15 mouse cellular contexts compared by ENCODE assay signal in genomic region chr1:132281523-132282176, GRCm38 (mm10). TPM values are rescaled to one million over a fixed set of nuclear protein-coding genes. Genes with fewer than 3 reads are reported as not detected.
DNase-seq lines count a peak whose midpoint lies in the region; ATAC-seq lines count a peak whose summit lies in the region.
"Had no signal": no experiment of that assay in that cellular context is flagged by ENCODE, and none has a peak within 500 bp of the region (broad histone marks: within the 10 kb centered on the region; RNA-seq: fewer than 3 reads in every experiment).

No protein-coding gene starts in this region.

- DNase-seq in kidney, postnatal 25 days: no peak
- no peak for DNase-seq in forebrain, embryonic 10.5 days (ENCODE audit: extremely low spot score, low spot score)
- peak; percentile 77 for DNase-seq in retina, embryonic 14.5 days (ENCODE audit: low spot score)
- no peak for DNase-seq in adrenal gland, postnatal 14 days

- H3K9me3 ChIP-seq in kidney, embryonic 16.5 days (ENCODE audit: low read length): no peaks in the 10 kb centered on the region
- no peaks in the 10 kb centered on the region for H3K9me3 ChIP-seq in forebrain, embryonic 10.5 days
- H3K9me3 ChIP-seq in hindbrain, embryonic 16.5 days (ENCODE audit: control insufficient read depth, low read length): no peaks in the 10 kb centered on the region
- H3K9me3 ChIP-seq: embryonic facial prominence, embryonic 12.5 days; liver, embryonic 15.5 days; megakaryocyte, embryonic 14.5 days had no signal

- ATAC-seq in kidney, embryonic 16.5 days (ENCODE audit: low FRiP score, low TSS enrichment): peak; percentile 19; the same call in 1 of the 2 replicates
- peak; percentile 32; the same call in 1 of the 2 replicates for ATAC-seq in hindbrain, embryonic 16.5 days
- ATAC-seq in CD4-positive, CD25-positive, alpha-beta regulatory T cell, adult 4 months: no peak
- ATAC-seq in activated CD4-positive, CD25-positive, alpha-beta regulatory T cell, adult 4 months: no peak

- H3K4me1 ChIP-seq in kidney, embryonic 16.5 days (ENCODE audit: insufficient read depth, low read length): no peaks in the 10 kb centered on the region
- H3K4me1 ChIP-seq in forebrain, embryonic 10.5 days: peaks cover 38% of the 10 kb centered on the region
- peaks cover 18% of the 10 kb centered on the region for H3K4me1 ChIP-seq in hindbrain, embryonic 16.5 days (ENCODE audit: control insufficient read depth, insufficient read depth, low read depth, low read length)
- H3K4me1 ChIP-seq: liver, embryonic 15.5 days; megakaryocyte, embryonic 14.5 days had no signal

- H3K4me3 ChIP-seq in kidney, embryonic 16.5 days (ENCODE audit: low read length): no peak overlapping the region
- H3K4me3 ChIP-seq in forebrain, embryonic 10.5 days: 0 out of 2 replicates have a peak overlapping the region, but pooled peaks have one; percentile 15
- no peak overlapping the region for H3K4me3 ChIP-seq in hindbrain, embryonic 16.5 days (ENCODE audit: low read length)
- H3K4me3 ChIP-seq: embryonic facial prominence, embryonic 12.5 days; liver, embryonic 15.5 days; megakaryocyte, embryonic 14.5 days had no signal

- H3K9ac ChIP-seq in kidney, embryonic 16.5 days (replicated peaks; ENCODE audit: low read length): no peak overlapping the region
- H3K9ac ChIP-seq in hindbrain, embryonic 16.5 days (ENCODE audit: low read depth, low read length): peak overlapping the region; percentile 13; the same call in 1 of the 2 replicates
- H3K9ac ChIP-seq: embryonic facial prominence, embryonic 12.5 days; liver, embryonic 15.5 days had no signal

- 18% methylated on average over 8 of the region's 8 CpGs for WGBS in kidney, embryonic 16.5 days
- WGBS in forebrain, embryonic 10.5 days: 9% methylated on average over 8 of the region's 8 CpGs
- 15% methylated on average over 8 of the region's 8 CpGs for WGBS in hindbrain, embryonic 16.5 days

- no peaks in the 10 kb centered on the region for H3K27me3 ChIP-seq in kidney, embryonic 16.5 days (ENCODE audit: insufficient read depth, low read length)
- peaks cover 46% of the 10 kb centered on the region for H3K27me3 ChIP-seq in forebrain, embryonic 10.5 days (ENCODE audit: poor library complexity, severe bottlenecking)
- H3K27me3 ChIP-seq in hindbrain, embryonic 16.5 days (replicated peaks; ENCODE audit: control insufficient read depth, insufficient read depth, low read length): no peaks in the 10 kb centered on the region

- H3K27ac ChIP-seq in kidney, embryonic 16.5 days (ENCODE audit: low read length): no peak overlapping the region
- H3K27ac ChIP-seq in forebrain, embryonic 10.5 days: peak overlapping the region; percentile 66
- H3K27ac ChIP-seq in hindbrain, embryonic 16.5 days (ENCODE audit: low read depth, low read length): 0 out of 2 replicates have a peak overlapping the region, but pooled peaks have one; percentile 23
- H3K27ac ChIP-seq: embryonic facial prominence, embryonic 12.5 days; liver, embryonic 15.5 days had no signal

- no peak overlapping the region for H3K4me2 ChIP-seq in kidney, embryonic 16.5 days (replicated peaks; ENCODE audit: low read depth, low read length)
- H3K4me2 ChIP-seq in hindbrain, embryonic 16.5 days (ENCODE audit: low read length): no peak overlapping the region
- H3K4me2 ChIP-seq: embryonic facial prominence, embryonic 12.5 days; liver, embryonic 15.5 days had no signal

- H3K36me3 ChIP-seq in kidney, embryonic 16.5 days (ENCODE audit: insufficient read depth, low read length): no peaks in the 10 kb centered on the region
- no peaks in the 10 kb centered on the region for H3K36me3 ChIP-seq in forebrain, embryonic 10.5 days (replicated peaks)
- H3K36me3 ChIP-seq in hindbrain, embryonic 16.5 days (ENCODE audit: control insufficient read depth, insufficient read depth, low read length): no peaks in the 10 kb centered on the region
- H3K36me3 ChIP-seq: embryonic facial prominence, embryonic 12.5 days; liver, embryonic 15.5 days had no signal

RNA-seq across cellular contexts. Expression of gene Klhdc8a, which starts 16.8 kb away (rescaled TPM):
- polyA plus RNA-seq in kidney, embryonic 16.5 days (2015; fragmentation: Nextera tagmentation; extraction: Ambion mirVana): 1.8 and 2.1 TPM in 2 replicates
- 0.30 and 0.33 TPM in 2 replicates for polyA plus RNA-seq in forebrain, embryonic 10.5 days (2016; fragmentation: Nextera tagmentation; extraction: Ambion mirVana)
- 8.3 and 10.0 TPM in 2 replicates for polyA plus RNA-seq in hindbrain, embryonic 16.5 days (2015; fragmentation: Nextera tagmentation; extraction: Ambion mirVana)
- polyA plus RNA-seq in CD4-positive, CD25-positive, alpha-beta regulatory T cell, adult 4 months (2017; shearing (Covaris generic)): under 1 TPM in 1 of 2 experiments, not detected in 1; 0.07 TPM
- 64.1 and 71.4 TPM in 2 replicates for total RNA-seq in adrenal gland, postnatal 14 days (2021)
- polyA plus RNA-seq in activated CD4-positive, CD25-positive, alpha-beta regulatory T cell, adult 4 months (2017; shearing (Covaris generic)): not detected

RNA-seq across cellular contexts. Expression of gene Nuak2, which starts 34.3 kb away (rescaled TPM):
- 4.3 and 5.5 TPM in 2 replicates for polyA plus RNA-seq in kidney, embryonic 16.5 days (2015; fragmentation: Nextera tagmentation; extraction: Ambion mirVana)
- 49.9 TPM in 2 replicates for polyA plus RNA-seq in forebrain, embryonic 10.5 days (2016; fragmentation: Nextera tagmentation; extraction: Ambion mirVana)
- polyA plus RNA-seq in hindbrain, embryonic 16.5 days (2015; fragmentation: Nextera tagmentation; extraction: Ambion mirVana): 11.1 and 12.8 TPM in 2 replicates
- polyA plus RNA-seq in CD4-positive, CD25-positive, alpha-beta regulatory T cell, adult 4 months (2017; shearing (Covaris generic)): 1 to 10 TPM; 2.0 to 4.3 TPM
- total RNA-seq in adrenal gland, postnatal 14 days (2021): 3.7 and 5.6 TPM in 2 replicates
- polyA plus RNA-seq in activated CD4-positive, CD25-positive, alpha-beta regulatory T cell, adult 4 months (2017; shearing (Covaris generic)): 1 to 10 TPM; 2.0 TPM

RNA-seq across cellular contexts. Expression of gene Gm10188, which starts 52.1 kb away (rescaled TPM):
- polyA plus RNA-seq in kidney, embryonic 16.5 days (2015; fragmentation: Nextera tagmentation; extraction: Ambion mirVana): not detected in 2 replicates
- not detected in 2 replicates for polyA plus RNA-seq in forebrain, embryonic 10.5 days (2016; fragmentation: Nextera tagmentation; extraction: Ambion mirVana)
- not detected in 2 replicates for polyA plus RNA-seq in hindbrain, embryonic 16.5 days (2015; fragmentation: Nextera tagmentation; extraction: Ambion mirVana)
- polyA plus RNA-seq in CD4-positive, CD25-positive, alpha-beta regulatory T cell, adult 4 months (2017; shearing (Covaris generic)): not detected
- not detected in 2 replicates for total RNA-seq in adrenal gland, postnatal 14 days (2021)
- polyA plus RNA-seq in activated CD4-positive, CD25-positive, alpha-beta regulatory T cell, adult 4 months (2017; shearing (Covaris generic)): not detected
- total RNA-seq: gastrocnemius, adult 18-20 months; left cerebral cortex, postnatal 14 days had no signal
- polyA plus RNA-seq: embryonic facial prominence, embryonic 12.5 days; heart, postnatal 0 days; kidney, embryonic 14.5 days; liver, embryonic 15.5 days had no signal

Comparison
In these comparisons a context has a peak if more than half of its experiments do, and no peak if none do; other contexts are left out.
1. ATAC-seq: peak in kidney, embryonic 16.5 days (single experiment) and hindbrain, embryonic 16.5 days (single experiment); none in CD4-positive, CD25-positive, alpha-beta regulatory T cell, adult 4 months (single experiment) and activated CD4-positive, CD25-positive, alpha-beta regulatory T cell, adult 4 months (single experiment).